Mouse (Mus musculus) E14TG2a.4 (cell line): ENCODE measurements around the gene Ube2e2.

Source experiments
- CTCF ChIP-seq: conservative IDR thresholded peaks from 2 replicates; pipeline ENCODE4 v1.5.1; 2014; ENCODE audit warnings: low read length
- NANOG ChIP-seq: IDR thresholded peaks from 2 replicates; pipeline ENCODE4 v1.6.1; 2014; ENCODE audit warnings: borderline replicate concordance, low read length, mixed read lengths
- POU5F1 ChIP-seq: IDR thresholded peaks from 2 replicates; pipeline ENCODE4 v1.6.1; 2014; ENCODE audit warnings: low read length, borderline replicate concordance

- TF ChIP-seq CTCF (no peak), NANOG (no peak), POU5F1 (no peak)
These were observed 117.9 kb downstream of the Ube2e2 start for GRCm38 (mm10) chr14:18776132-18776531.
